Mouse (Mus musculus) midbrain, embryonic 11.5 days (tissue): ENCODE measurements around the gene Slc4a4. TPM values are rescaled to one million over a fixed set of nuclear protein-coding genes. Genes with fewer than 3 reads are reported as not detected.

Source experiments
- ATAC-seq: fragments of 200-750 bp; cut with Nextera tagmentation; 2 replicates; pipeline ENCODE4 v1.8.0; 2017; ENCODE audit warnings: moderate TSS enrichment, moderate library complexity; ENCODE audit not compliant: low FRiP score
- DNase-seq: peaks from one replicate; pipeline ENCODE4 v3.0.0; 2015; ENCODE audit warnings: low spot score; ENCODE audit errors: missing footprints
- H3K27ac ChIP-seq: fragments of 300-500 bp; sonication (generic); 2 replicates; pipeline ENCODE4 v1.5.1; 2014; ENCODE audit warnings: low read depth, low read length
- H3K27me3 ChIP-seq: fragments of 300-500 bp; sonication (generic); 2 replicates; pipeline ENCODE4 v1.6.1; 2014; ENCODE audit warnings: mild to moderate bottlenecking, low read length, moderate library complexity, mixed read lengths; ENCODE audit not compliant: control insufficient read depth, insufficient read depth
- H3K36me3 ChIP-seq: fragments of 300-500 bp; sonication (generic); 2 replicates; pipeline ENCODE4 v1.6.1; 2014; ENCODE audit warnings: mild to moderate bottlenecking, low read length, moderate library complexity, mixed read lengths; ENCODE audit not compliant: control insufficient read depth, insufficient read depth
- H3K4me1 ChIP-seq: fragments of 300-500 bp; sonication (generic); 2 replicates; pipeline ENCODE4 v1.6.1; 2014; ENCODE audit warnings: low read length; ENCODE audit not compliant: control insufficient read depth, insufficient read depth
- H3K4me2 ChIP-seq: fragments of 300-500 bp; sonication (generic); 2 replicates; pipeline ENCODE4 v1.6.1; 2014; ENCODE audit warnings: mild to moderate bottlenecking, moderate library complexity
- H3K4me3 ChIP-seq: fragments of 300-500 bp; sonication (generic); 2 replicates; pipeline ENCODE4 v1.5.1; 2014; ENCODE audit warnings: low read depth, low read length
- H3K9ac ChIP-seq: fragments of 300-500 bp; sonication (generic); 2 replicates; pipeline ENCODE4 v1.6.1; 2014; ENCODE audit warnings: low read length
- H3K9me3 ChIP-seq: fragments of 300-500 bp; sonication (generic); 2 replicates; pipeline ENCODE4 v1.6.1; 2016; ENCODE audit warnings: low read length; ENCODE audit not compliant: control insufficient read depth
- WGBS: fragments of 180-500 bp; shearing (Covaris S2); extraction: QIAGEN DNeasy Blood & Tissue Kit; methylation state at CpG from one replicate; pipeline ENCODE4 v1.1.7; 2014; 5-methylcytosine and 5-hydroxymethylcytosine counted together
- polyA plus RNA-seq: library from polyadenylated mRNA; unstranded; fragments of >200 nt; fragmentation: Nextera tagmentation; extraction: Ambion mirVana; gene quantifications from 2 replicates; pipeline ENCODE4 v1.2.1, GENCODE M21; 2014

The Slc4a4 gene
- polyA plus RNA-seq, 1 experiment from 2014 or later, result 1.6 TPM

DNA sequence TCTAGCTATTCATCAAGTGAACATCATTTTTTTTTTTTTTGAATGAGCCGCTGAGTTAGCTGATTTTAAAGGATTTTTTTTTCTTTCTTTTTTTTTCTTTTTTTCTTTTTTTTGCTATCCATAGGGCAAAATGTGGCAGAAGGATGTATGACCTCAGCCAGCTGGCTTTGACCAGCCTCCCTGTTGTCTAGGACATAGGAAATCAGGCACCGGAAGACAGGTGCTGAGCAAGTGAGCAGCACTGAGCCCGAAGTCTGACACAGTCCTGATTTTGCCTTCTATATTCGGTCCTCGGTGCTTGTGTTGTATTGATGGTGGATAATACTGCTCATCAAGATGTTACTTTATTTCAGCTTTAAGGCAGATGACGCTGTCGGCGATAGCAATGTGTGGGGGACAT, 109.6 kb downstream of the Slc4a4 start:
- H3K9ac ChIP-seq, result no peak overlapping the region
- no peak overlapping the region for H3K4me2 ChIP-seq
- H3K9me3 ChIP-seq, result no peaks in the 10 kb centered on the region
- no peak for ATAC-seq
- H3K27me3 ChIP-seq, result no peaks in the 10 kb centered on the region
- peak; percentile 54 for DNase-seq
- H3K4me1 ChIP-seq, result no peaks in the 10 kb centered on the region
- H3K27ac ChIP-seq, result no peak overlapping the region
- no peaks in the 10 kb centered on the region for H3K36me3 ChIP-seq
- 95% methylated on average over 8 of the region's 8 CpGs for WGBS
- H3K4me3 ChIP-seq, result no peak overlapping the region

DNA sequence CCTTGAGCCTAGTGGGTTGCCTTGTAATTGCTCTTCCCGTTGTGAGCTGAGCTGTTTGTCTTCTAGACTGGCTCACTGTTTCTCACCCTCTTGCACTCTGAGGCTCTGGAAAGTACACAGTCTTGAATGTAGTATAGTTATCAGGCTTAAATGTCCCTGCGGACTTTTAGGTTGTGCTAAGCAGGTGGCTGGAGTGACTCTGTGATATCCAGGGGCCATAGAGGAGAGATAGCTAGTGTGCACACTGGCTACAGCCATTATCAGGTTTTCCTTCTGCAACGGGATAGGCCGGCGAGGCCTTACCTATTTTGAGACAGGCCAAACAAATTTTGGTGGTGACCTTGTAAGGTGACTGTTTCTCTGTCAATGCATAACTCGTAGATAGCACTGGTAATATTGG, 110.7 kb downstream of the Slc4a4 start:
- no peaks in the 10 kb centered on the region for H3K36me3 ChIP-seq
- H3K27me3 ChIP-seq, result no peaks in the 10 kb centered on the region
- DNase-seq (peak; percentile 51), ATAC-seq (no peak)
- H3K9ac ChIP-seq, result no peak overlapping the region
- no peak overlapping the region for H3K27ac ChIP-seq
- H3K4me1 ChIP-seq, result no peaks in the 10 kb centered on the region
- no peak overlapping the region for H3K4me3 ChIP-seq
- H3K4me2 ChIP-seq, result no peak overlapping the region
- 93% methylated on average over 6 of the region's 6 CpGs for WGBS
- H3K9me3 ChIP-seq, result no peaks in the 10 kb centered on the region

DNA sequence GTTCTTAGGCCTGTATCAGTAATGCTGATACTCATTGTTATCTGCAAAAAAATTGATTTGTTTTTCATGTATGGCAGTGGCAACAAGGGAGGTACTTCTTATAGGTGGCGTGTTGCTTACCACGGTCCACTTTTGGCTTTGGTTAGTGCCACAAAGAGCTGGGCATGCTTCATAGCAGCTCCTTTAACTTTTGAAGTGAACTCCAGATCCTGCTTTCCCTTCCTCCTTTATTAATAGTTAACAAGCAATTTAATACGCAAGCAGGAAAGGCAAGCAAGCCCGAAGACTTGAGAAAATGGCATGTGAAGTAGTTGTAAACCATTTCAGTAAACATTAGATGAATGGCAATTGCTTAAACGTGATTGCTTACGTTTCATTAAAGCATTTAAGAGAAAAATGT, 113.2 kb downstream of the Slc4a4 start:
- Histone ChIP-seq H3K4me3 (no peak overlapping the region), H3K27me3 (no peaks in the 10 kb centered on the region), H3K4me2 (no peak overlapping the region), H3K36me3 (no peaks in the 10 kb centered on the region), H3K27ac (no peak overlapping the region), H3K4me1 (no peaks in the 10 kb centered on the region), H3K9ac (no peak overlapping the region), H3K9me3 (no peaks in the 10 kb centered on the region)
- no peak for ATAC-seq
- DNase-seq, result peak; percentile 75
- 93% methylated on average over 6 of the region's 6 CpGs for WGBS

DNA sequence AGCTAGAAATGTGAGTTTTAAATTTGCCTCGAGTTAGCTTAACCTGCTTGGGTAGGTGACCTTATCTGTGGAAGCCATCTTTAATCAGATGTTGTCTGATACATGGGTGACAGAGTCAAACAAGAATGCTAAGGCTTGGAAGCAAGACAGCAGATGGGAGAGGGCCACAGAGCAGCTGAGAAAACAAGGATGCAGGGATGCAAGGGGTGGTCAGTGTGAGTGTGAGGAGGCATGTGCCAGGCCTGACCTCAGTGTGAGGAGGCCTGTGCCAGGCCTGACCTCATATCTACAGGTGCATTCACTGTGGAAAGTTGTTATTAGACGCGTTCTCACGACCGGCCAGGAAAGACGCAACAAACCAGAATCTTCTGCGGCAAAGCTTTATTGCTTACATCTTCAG, 114.0 kb downstream of the Slc4a4 start:
- Histone ChIP-seq H3K4me2 (no peak overlapping the region), H3K4me3 (no peak overlapping the region), H3K4me1 (no peaks in the 10 kb centered on the region), H3K9me3 (no peaks in the 10 kb centered on the region), H3K9ac (no peak overlapping the region), H3K27ac (no peak overlapping the region), H3K36me3 (no peaks in the 10 kb centered on the region), H3K27me3 (no peaks in the 10 kb centered on the region)
- ATAC-seq (no peak), DNase-seq (no peak)
- 93% methylated on average over 7 of the region's 7 CpGs for WGBS

DNA sequence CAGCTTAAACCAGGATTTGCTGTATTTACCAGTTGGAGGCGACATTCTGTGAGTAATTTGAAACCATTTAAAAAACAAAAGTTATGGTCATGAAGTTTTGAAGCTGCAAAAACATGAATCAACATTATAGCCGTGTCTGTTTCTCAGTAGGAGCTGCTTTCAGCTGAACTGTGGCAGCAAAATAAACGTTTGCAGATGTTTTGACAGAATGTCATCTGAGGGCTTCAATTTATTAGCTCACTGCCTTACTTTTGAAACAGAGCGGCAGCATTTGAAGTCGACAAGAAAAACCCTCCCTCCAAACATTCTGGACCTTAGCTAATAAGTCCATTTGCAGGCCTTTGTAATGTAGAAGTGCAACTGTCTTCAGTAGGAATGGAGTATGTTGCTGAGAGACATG, 123.5 kb downstream of the Slc4a4 start:
- DNase-seq (no peak), ATAC-seq (no peak)
- 79% methylated on average over 5 of the region's 5 CpGs for WGBS

DNA sequence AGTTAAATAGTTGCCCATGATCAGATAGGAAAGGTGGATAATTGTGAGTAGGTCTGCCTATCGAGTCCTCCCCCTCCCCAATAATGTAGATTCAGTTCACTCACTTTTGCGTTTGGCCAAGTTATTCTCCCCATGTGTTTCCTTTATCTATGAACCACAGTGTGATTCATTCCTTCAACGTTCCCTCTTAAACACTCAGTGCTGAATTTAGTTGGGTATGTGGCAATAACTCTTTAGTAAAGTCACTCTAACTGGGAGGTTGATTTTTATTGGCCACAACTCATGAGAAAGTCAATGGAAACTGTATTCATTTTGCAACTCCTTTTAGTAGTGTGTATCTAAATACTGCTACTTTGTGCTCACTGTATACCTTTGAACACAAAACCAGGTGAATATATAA, 125.8 kb downstream of the Slc4a4 start:
- Histone ChIP-seq H3K9me3 (no peaks in the 10 kb centered on the region), H3K27me3 (no peaks in the 10 kb centered on the region), H3K9ac (no peak overlapping the region), H3K4me3 (no peak overlapping the region), H3K4me1 (no peaks in the 10 kb centered on the region), H3K36me3 (no peaks in the 10 kb centered on the region), H3K4me2 (no peak overlapping the region), H3K27ac (no peak overlapping the region)
- DNase-seq, result no peak
- no peak for ATAC-seq
- WGBS, result 92% methylated on average over 3 of the region's 3 CpGs

More for the DNA sequence above, 123.5 kb downstream of the Slc4a4 start:
- Histone ChIP-seq H3K9me3 (no peaks in the 10 kb centered on the region), H3K4me3 (no peak overlapping the region), H3K4me2 (no peak overlapping the region), H3K4me1 (no peaks in the 10 kb centered on the region), H3K36me3 (no peaks in the 10 kb centered on the region), H3K9ac (no peak overlapping the region), H3K27ac (no peak overlapping the region), H3K27me3 (no peaks in the 10 kb centered on the region)

DNA sequence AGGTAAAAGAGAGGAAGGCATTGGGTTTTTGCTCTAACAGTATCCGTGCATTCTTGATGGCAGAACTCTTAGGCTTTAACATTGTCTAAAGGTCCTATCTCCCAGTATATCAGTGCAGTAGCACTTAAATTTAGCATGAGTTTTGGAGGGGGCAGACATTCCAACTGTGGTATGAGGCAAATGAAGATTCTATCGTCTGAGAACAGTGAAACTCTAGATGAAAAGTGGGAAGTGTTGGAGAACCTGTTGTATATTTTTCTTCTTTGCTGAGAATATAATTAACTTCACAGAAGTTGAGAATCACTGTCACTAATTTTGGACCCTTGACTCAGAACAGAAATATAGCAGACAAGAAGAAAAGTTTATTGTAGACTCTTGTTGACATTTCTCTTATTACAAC, 128.2 kb downstream of the Slc4a4 start:
- no peak for DNase-seq
- 80% methylated on average over 2 of the region's 2 CpGs for WGBS
- H3K36me3 ChIP-seq, result no peaks in the 10 kb centered on the region
- no peaks in the 10 kb centered on the region for H3K4me1 ChIP-seq
- no peak for ATAC-seq
- H3K4me3 ChIP-seq, result no peak overlapping the region
- H3K27me3 ChIP-seq, result no peaks in the 10 kb centered on the region
- H3K9ac ChIP-seq, result no peak overlapping the region
- H3K4me2 ChIP-seq, result no peak overlapping the region
- H3K27ac ChIP-seq, result no peak overlapping the region
- H3K9me3 ChIP-seq, result no peaks in the 10 kb centered on the region

DNA sequence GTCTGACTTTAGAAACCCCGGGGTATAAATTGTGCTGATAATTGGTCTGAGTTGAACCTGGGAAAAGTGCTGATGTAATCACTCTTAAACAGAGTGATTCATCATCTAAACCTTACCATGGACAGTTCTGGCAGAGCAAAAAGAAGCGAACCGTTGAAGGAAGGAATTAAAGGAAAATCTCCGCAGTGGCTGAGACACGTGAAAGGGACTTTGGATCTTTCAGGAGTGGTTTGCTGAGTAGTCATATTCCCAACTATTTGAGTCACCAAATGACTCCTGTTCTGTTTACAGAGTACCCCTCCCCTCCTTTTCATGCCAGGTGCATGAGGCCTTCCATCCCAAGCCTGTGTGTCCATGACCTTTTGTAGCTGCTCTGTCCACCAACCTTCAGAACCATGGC, 129.3 kb downstream of the Slc4a4 start:
- Histone ChIP-seq H3K36me3 (no peaks in the 10 kb centered on the region), H3K4me1 (no peaks in the 10 kb centered on the region), H3K27ac (no peak overlapping the region), H3K4me3 (no peak overlapping the region), H3K9ac (no peak overlapping the region), H3K9me3 (no peaks in the 10 kb centered on the region), H3K27me3 (no peaks in the 10 kb centered on the region), H3K4me2 (no peak overlapping the region)
- WGBS, result 90% methylated on average over 5 of the region's 5 CpGs
- DNase-seq, result no peak
- ATAC-seq, result no peak

DNA sequence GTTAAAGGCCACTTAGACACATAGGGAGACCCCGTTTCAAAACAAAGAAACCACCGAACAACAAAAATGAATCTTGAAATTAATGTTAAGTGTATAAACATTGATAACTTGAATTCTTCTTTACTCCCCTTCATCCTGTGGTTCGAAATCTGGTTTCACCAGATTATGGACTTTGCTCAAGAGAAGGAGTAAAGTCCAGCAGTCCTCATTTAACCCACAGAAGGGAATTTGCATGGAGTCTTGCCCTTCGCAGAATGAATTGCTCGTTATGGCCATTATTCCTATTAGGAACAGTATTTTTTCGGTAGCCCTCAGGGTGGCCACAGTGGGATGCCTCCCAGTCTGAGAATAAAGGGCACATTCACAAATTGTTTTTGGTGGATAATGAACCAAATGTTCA, 131.9 kb downstream of the Slc4a4 start:
- ATAC-seq, result no peak
- no peaks in the 10 kb centered on the region for H3K4me1 ChIP-seq
- no peaks in the 10 kb centered on the region for H3K27me3 ChIP-seq
- no peak overlapping the region for H3K27ac ChIP-seq
- no peaks in the 10 kb centered on the region for H3K9me3 ChIP-seq
- WGBS, result 81% methylated on average over 6 of the region's 6 CpGs
- no peak overlapping the region for H3K4me3 ChIP-seq
- no peak overlapping the region for H3K9ac ChIP-seq
- H3K4me2 ChIP-seq, result no peak overlapping the region
- H3K36me3 ChIP-seq, result no peaks in the 10 kb centered on the region
- no peak for DNase-seq

DNA sequence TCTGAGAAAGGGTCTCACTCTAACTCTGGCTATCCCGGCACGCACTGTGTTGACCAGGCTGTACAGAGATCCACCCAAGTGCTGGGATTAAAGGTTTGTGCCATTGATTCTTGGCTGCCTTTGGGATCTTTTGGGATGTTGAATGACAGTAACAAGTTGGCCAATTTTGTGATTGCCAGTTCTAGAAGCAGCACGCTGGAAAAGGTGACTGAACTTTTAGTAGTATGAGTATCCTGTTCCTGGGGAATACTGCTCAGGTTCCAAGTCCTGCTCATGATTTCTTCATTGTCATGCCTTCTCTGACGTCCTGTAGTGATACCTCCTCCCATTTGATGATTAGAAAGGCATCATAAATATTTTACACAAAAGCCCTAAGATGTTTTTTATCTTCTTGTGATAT, 137.8 kb downstream of the Slc4a4 start:
- no peak overlapping the region for H3K4me3 ChIP-seq
- H3K4me1 ChIP-seq, result no peaks in the 10 kb centered on the region
- H3K9ac ChIP-seq, result no peak overlapping the region
- H3K36me3 ChIP-seq, result no peaks in the 10 kb centered on the region
- ATAC-seq (no peak), DNase-seq (no peak)
- no peak overlapping the region for H3K27ac ChIP-seq
- WGBS, result 85% methylated on average over 4 of the region's 4 CpGs
- H3K9me3 ChIP-seq, result no peaks in the 10 kb centered on the region
- no peaks in the 10 kb centered on the region for H3K27me3 ChIP-seq
- H3K4me2 ChIP-seq, result no peak overlapping the region
